Mouse (Mus musculus) heart, embryonic 12.5 days (tissue): ENCODE measurements around the gene Lrrc8d. TPM values are rescaled to one million over a fixed set of nuclear protein-coding genes. Genes with fewer than 3 reads are reported as not detected.

Experiments used
- ATAC-seq: fragments of 200-750 bp; cut with Nextera tagmentation; 2 replicates; pipeline ENCODE4 v1.8.0; 2017; ENCODE audit warnings: moderate TSS enrichment, moderate library complexity; ENCODE audit not compliant: insufficient number of reproducible peaks, low FRiP score
- H3K27ac ChIP-seq: fragments of 300-500 bp; sonication (generic); 2 replicates; pipeline ENCODE4 v1.5.1; 2016; ENCODE audit warnings: mild to moderate bottlenecking, moderate library complexity; ENCODE audit not compliant: poor library complexity, severe bottlenecking
- H3K27me3 ChIP-seq: fragments of 300-500 bp; sonication (generic); replicated peaks from 2 replicates; pipeline ENCODE4 v1.6.1; 2016; ENCODE audit warnings: mild to moderate bottlenecking, moderate library complexity
- H3K36me3 ChIP-seq: fragments of 300-500 bp; sonication (generic); 2 replicates; pipeline ENCODE4 v1.6.1; 2016; ENCODE audit warnings: mild to moderate bottlenecking, moderate library complexity
- H3K4me1 ChIP-seq: fragments of 300-500 bp; sonication (generic); replicated peaks from 2 replicates; pipeline ENCODE4 v1.6.1; 2016; ENCODE audit warnings: mild to moderate bottlenecking
- H3K4me2 ChIP-seq: fragments of 300-500 bp; sonication (generic); 2 replicates; pipeline ENCODE4 v1.6.1; 2016; ENCODE audit warnings: mild to moderate bottlenecking, moderate library complexity
- H3K4me3 ChIP-seq: fragments of 300-500 bp; sonication (generic); 2 replicates; pipeline ENCODE4 v1.5.1; 2016; ENCODE audit warnings: mild to moderate bottlenecking
- H3K9ac ChIP-seq: fragments of 300-500 bp; sonication (generic); 2 replicates; pipeline ENCODE4 v1.6.1; 2016; ENCODE audit warnings: mild to moderate bottlenecking, moderate library complexity
- H3K9me3 ChIP-seq: fragments of 300-500 bp; sonication (generic); replicated peaks from 2 replicates; pipeline ENCODE4 v1.6.1; 2016; ENCODE audit warnings: mild to moderate bottlenecking, moderate library complexity
- WGBS: fragments of 180-500 bp; shearing (Covaris S2); methylation state at CpG from one replicate; pipeline ENCODE4 v1.1.7; 2016; 5-methylcytosine and 5-hydroxymethylcytosine counted together
- polyA plus RNA-seq: library from polyadenylated mRNA; unstranded; fragments of >200 nt; fragmentation: Nextera tagmentation; extraction: Ambion mirVana; gene quantifications from 2 replicates; pipeline ENCODE4 v1.2.1, GENCODE M21; 2016

Gene Lrrc8d
- polyA plus RNA-seq, 1 experiment from 2014 or later, result 10.7 TPM

DNA sequence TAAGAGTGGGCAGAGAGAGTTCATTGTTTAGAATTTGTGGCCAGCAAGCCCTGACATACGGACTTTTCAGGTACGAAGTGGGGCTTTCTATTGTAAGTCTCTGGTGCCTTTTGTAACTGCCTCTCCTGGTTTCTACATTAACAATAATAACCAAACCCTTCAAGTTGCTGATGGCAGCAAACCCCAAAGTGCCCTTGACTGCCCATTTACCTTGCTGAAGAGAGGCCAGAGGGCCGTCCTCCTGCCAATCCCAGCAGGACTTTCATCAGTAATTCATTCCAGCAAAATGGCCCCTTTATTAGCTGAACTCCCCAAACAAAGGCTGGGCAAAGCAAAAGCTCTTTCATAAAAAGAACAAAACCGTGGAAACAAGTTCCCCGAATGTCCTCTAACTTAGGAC, 118.6 kb downstream of the Lrrc8d start:
- Histone ChIP-seq H3K4me2 (no peak overlapping the region), H3K9me3 (peaks cover 6% of the 10 kb centered on the region), H3K27ac (no peak overlapping the region), H3K36me3 (peaks cover 7% of the 10 kb centered on the region), H3K9ac (no peak overlapping the region), H3K4me3 (no peak overlapping the region), H3K27me3 (peaks cover 12% of the 10 kb centered on the region; the same call in 1 of the 2 replicates), H3K4me1 (peaks cover 5% of the 10 kb centered on the region)
- ATAC-seq, result no peak
- 84% methylated on average over 5 of the region's 5 CpGs for WGBS

DNA sequence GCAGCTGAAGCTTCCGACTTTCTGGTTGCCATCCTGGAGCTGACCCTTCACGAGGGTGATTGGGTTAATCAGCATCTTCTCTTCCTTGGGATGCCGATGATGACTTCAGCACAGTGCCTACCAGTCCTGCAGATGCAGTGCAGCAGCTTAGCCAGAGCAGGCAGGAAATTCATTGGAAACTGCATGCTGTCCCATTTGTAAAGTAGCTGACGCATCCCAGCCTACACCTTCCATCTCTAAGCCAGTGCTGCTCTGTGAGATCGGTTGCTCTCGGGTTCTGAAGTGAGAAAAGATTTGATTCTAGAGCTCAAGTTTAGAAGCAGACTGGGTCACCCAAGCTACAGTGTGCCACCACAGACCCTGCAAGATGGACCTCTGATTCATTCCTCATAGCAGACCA, 121.6 kb downstream of the Lrrc8d start:
- no peak overlapping the region for H3K27ac ChIP-seq
- 59% methylated on average over 6 of the region's 6 CpGs for WGBS
- H3K9me3 ChIP-seq, result no peaks in the 10 kb centered on the region
- no peak overlapping the region for H3K4me3 ChIP-seq
- peaks cover 20% of the 10 kb centered on the region for H3K4me1 ChIP-seq
- no peaks in the 10 kb centered on the region for H3K36me3 ChIP-seq
- no peak overlapping the region for H3K9ac ChIP-seq
- no peak for ATAC-seq
- no peak overlapping the region for H3K4me2 ChIP-seq
- peaks cover 12% of the 10 kb centered on the region; the same call in 1 of the 2 replicates for H3K27me3 ChIP-seq

DNA sequence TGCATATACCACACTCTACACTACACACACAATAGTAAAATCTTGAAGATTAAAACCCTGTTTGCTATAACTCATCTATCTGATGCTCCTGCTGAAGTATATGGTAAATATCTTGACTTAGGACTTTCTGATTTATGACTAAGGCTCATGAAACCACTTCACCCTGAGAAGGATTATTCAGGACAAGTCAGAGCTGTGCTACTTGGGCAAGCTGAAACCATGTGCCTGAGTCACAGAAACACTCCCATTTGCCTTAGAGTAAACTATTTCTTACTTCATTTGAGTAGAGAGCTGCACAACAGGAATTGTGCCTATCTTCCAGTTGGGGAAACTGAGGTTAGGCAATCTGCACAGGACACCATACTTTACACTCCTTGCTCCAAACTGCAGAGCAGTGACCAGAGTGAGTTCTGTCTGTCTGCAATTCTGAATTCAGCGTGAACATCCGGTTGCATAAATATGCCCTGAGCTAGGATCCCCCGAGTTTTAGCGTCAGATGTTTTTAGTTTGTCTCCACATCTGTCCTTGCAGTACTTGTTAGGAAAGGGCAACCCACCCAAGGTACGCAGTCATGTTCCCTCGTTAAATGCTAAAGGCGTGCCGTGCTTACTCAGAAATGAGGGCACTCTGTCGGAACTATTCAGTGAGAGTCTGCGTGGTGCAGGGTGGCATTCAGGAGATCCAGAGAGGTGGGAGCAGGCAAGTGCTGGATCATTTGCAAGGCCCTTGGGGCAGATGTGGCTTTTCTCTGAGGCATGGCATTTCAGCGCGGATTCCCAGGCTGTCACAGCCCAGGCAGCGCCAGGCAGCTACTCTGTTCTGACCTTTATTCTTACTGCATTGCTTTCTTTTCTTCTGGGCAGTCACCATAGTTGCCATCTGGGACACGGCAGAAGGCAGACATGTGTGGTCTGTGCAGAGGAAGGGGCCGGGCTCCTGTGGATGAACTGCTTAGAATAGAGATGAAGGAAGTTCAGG, 123.0 kb downstream of the Lrrc8d start:
- Histone ChIP-seq H3K4me3 (no peak overlapping the region), H3K4me2 (no peak overlapping the region), H3K27me3 (peaks cover 9% of the 10 kb centered on the region; the same call in 1 of the 2 replicates), H3K9ac (no peak overlapping the region), H3K4me1 (peaks cover 15% of the 10 kb centered on the region), H3K9me3 (no peaks in the 10 kb centered on the region), H3K27ac (no peak overlapping the region), H3K36me3 (no peaks in the 10 kb centered on the region)
- ATAC-seq, result no peak
- 74% methylated on average over 15 of the region's 15 CpGs for WGBS

DNA sequence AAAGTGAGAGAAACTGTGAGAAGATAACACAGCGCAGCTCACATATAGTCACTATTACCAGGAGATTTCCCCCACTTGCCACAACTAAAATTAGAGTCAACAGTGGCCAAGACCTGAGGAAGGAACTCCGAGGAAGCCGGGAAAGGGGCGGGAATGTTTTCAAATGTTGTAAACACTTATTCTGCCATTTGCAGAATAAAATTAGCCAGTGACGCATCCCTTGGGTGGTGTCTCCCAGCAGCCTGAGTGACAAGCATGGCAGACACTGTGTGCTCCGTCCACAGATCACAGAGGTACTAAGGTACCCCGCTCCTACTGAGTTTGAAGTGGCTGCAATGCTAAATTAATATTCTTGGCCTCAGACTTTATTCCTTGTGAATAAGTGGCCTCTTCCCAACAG, 124.5 kb downstream of the Lrrc8d start:
- H3K9ac ChIP-seq, result no peak overlapping the region
- no peaks in the 10 kb centered on the region for H3K36me3 ChIP-seq
- ATAC-seq, result no peak
- WGBS, result 69% methylated on average over 7 of the region's 7 CpGs
- H3K9me3 ChIP-seq, result no peaks in the 10 kb centered on the region
- peaks cover 20% of the 10 kb centered on the region for H3K4me1 ChIP-seq
- peaks cover 9% of the 10 kb centered on the region; the same call in 1 of the 2 replicates for H3K27me3 ChIP-seq
- no peak overlapping the region for H3K4me2 ChIP-seq
- H3K27ac ChIP-seq, result no peak overlapping the region
- no peak overlapping the region for H3K4me3 ChIP-seq

DNA sequence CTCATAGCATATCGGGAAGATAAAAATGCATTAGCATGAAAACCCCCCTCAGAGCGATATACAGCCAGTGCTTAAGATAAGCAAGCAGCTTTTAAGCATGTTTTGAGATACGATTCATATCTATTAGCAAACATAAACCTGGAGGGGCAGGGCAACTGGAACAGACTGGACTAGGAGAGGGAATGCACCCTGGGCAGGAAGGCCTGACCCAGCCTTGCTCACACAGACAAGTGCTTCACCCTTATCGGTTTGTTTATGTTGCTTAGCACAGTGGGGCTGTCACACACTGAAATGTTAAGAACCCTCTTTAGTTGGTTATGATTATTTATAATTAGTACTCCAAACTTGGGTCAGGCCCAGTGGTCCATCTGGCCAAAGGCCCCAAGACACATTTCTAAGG, 125.1 kb downstream of the Lrrc8d start:
- H3K4me3 ChIP-seq, result no peak overlapping the region

DNA sequence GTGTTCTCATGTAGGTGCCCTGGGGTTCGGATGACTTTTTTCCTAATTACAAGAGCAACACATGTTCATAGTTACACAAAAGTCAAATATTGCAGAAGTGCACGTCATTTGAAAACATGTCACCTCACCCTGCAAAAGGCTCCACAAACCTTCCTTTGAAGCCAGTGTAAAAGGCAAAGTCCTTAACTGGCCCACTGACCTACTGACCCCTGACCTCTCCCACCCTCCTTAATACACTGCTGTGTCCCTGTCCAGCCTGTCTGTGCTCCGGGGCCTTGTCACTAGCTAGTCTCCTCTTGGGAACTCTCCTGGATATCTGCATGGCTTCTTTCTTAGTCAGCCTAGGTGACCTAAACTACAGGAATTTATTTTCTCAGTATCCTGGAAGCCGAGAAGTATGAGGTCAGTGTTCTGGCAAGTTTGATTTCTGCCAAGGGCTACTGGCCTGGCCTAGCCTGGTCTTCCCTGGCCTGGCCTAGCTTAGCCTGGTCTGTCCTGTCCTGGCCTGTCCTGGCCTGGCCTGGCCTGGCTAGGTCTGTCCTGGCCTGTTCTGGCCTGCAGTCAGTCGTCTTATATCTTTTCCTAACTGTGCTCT, 127.2 kb downstream of the Lrrc8d start:
- H3K36me3 ChIP-seq, result no peaks in the 10 kb centered on the region
- H3K27me3 ChIP-seq, result no peaks in the 10 kb centered on the region
- WGBS, result 67% methylated on average over 5 of the region's 5 CpGs
- ATAC-seq, result no peak
- H3K9ac ChIP-seq, result no peak overlapping the region
- H3K4me3 ChIP-seq, result no peak overlapping the region
- no peaks in the 10 kb centered on the region for H3K9me3 ChIP-seq
- H3K4me2 ChIP-seq, result no peak overlapping the region
- peaks cover 24% of the 10 kb centered on the region for H3K4me1 ChIP-seq
- H3K27ac ChIP-seq, result no peak overlapping the region

More for the DNA sequence above, 125.1 kb downstream of the Lrrc8d start:
- Histone ChIP-seq H3K9me3 (no peaks in the 10 kb centered on the region), H3K27ac (no peak overlapping the region), H3K4me2 (no peak overlapping the region), H3K36me3 (no peaks in the 10 kb centered on the region), H3K27me3 (peaks cover 6% of the 10 kb centered on the region; the same call in 1 of the 2 replicates), H3K4me1 (peaks cover 24% of the 10 kb centered on the region), H3K9ac (no peak overlapping the region)
- 52% methylated on average over 4 of the region's 4 CpGs for WGBS
- no peak for ATAC-seq

DNA sequence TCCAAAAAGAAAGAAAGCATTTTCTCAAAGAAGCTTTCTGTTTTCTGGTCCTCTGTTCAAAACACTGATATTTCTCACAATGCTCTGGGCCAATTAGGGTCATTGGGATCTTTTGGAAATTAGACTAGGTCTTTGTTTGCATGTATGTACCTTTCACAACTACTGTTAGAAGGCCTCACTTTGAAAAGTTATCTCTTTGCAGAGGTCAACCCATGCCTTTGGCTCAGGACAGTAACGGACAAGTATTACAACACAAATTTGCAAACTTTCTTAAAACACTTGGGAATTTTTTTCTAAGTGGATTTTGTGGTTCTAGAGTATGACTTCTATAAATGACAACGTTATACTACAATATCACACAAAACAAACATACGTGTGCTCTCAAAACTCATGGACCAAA, 128.3 kb downstream of the Lrrc8d start:
- Histone ChIP-seq H3K4me2 (no peak overlapping the region), H3K27me3 (no peaks in the 10 kb centered on the region), H3K9me3 (no peaks in the 10 kb centered on the region), H3K4me3 (no peak overlapping the region), H3K27ac (no peak overlapping the region), H3K9ac (no peak overlapping the region), H3K4me1 (peaks cover 24% of the 10 kb centered on the region), H3K36me3 (no peaks in the 10 kb centered on the region)
- WGBS, result 84% methylated on average over 3 of the region's 3 CpGs
- no peak for ATAC-seq

DNA sequence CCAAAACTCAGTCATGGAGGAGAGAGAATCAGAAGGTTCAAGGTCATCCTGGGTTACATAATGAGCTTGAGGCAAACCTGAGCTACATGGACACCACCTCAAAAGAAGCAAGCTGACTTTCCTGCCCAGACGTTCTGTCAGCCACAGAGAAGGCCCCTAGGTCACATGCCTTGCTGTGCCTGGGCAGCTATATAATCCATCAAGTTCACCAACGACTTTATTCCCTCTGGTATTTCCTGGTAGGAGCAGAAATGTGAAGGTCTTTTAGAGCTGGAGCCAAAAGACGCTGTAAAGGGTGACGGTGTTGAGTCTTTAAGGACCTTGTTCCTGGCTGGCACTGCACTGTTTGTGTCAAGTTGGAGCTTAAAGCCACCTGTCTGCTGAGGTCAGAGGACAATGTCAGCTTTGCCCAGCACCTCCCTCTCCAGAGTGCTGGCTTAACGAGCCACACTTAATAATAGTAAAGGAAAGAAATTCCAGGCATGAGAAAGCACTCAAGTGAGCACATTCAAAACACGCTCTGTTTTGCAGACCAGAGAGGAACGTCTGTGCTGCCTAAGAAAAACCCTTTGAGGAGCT, 129.3 kb downstream of the Lrrc8d start:
- Histone ChIP-seq H3K4me2 (no peak overlapping the region), H3K27ac (no peak overlapping the region), H3K9ac (no peak overlapping the region), H3K27me3 (no peaks in the 10 kb centered on the region), H3K36me3 (no peaks in the 10 kb centered on the region), H3K4me3 (no peak overlapping the region), H3K9me3 (no peaks in the 10 kb centered on the region), H3K4me1 (peaks cover 20% of the 10 kb centered on the region)
- ATAC-seq, result no peak
- 32% methylated on average over 7 of the region's 7 CpGs for WGBS

DNA sequence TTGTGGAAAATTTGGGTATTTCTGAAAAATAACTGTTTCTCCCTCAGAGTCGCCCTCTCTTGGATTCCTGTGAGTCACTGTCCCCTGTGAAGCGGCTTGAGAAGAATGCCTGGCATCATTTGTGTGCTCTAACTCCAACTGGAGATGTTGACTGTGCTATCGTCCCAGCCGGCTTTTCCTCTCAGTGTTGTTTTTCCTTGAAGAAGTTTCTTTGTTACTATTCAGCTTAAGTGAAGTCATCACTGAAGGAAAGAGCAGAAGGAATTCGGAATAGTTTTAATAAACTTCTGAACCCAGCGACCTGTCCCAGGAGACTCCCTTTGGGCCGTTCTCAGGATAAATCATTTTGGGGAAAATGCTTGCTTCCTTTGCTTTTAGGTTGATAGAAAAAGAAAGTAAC, 132.4 kb downstream of the Lrrc8d start:
- Histone ChIP-seq H3K27ac (no peak overlapping the region), H3K4me3 (no peak overlapping the region), H3K9me3 (no peaks in the 10 kb centered on the region), H3K4me1 (peaks cover 16% of the 10 kb centered on the region), H3K9ac (no peak overlapping the region), H3K27me3 (0 out of 2 replicates have a peak, but pooled peaks cover 6% of the 10 kb centered on the region), H3K36me3 (no peaks in the 10 kb centered on the region), H3K4me2 (no peak overlapping the region)
- ATAC-seq, result no peak
- 48% methylated on average over 7 of the region's 7 CpGs for WGBS

DNA sequence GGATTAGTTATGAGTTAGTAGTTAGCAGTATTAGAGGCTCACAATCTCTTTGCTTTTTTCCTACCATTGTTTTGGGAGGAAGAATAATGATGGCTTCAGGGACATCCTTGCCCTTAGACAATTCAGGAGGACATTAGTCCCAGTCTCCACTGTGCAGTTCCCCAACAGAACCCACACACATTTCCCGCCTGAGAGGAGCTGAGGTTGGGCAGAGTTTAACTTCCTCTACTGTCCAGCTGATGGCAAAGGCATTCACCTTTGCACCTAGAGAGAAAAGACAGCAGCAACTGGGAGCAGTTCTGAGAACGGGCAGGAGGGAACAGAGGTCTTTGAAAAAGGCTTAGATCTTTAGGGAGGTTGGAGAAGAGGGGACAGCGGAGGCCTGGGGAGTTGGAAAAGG, 134.2 kb downstream of the Lrrc8d start:
- Histone ChIP-seq H3K4me3 (no peak overlapping the region), H3K36me3 (no peaks in the 10 kb centered on the region), H3K4me1 (peaks cover 14% of the 10 kb centered on the region), H3K4me2 (no peak overlapping the region), H3K27ac (no peak overlapping the region), H3K9ac (no peak overlapping the region), H3K27me3 (0 out of 2 replicates have a peak, but pooled peaks cover 9% of the 10 kb centered on the region), H3K9me3 (no peaks in the 10 kb centered on the region)
- 67% methylated on average over 3 of the region's 3 CpGs for WGBS
- ATAC-seq, result no peak

DNA sequence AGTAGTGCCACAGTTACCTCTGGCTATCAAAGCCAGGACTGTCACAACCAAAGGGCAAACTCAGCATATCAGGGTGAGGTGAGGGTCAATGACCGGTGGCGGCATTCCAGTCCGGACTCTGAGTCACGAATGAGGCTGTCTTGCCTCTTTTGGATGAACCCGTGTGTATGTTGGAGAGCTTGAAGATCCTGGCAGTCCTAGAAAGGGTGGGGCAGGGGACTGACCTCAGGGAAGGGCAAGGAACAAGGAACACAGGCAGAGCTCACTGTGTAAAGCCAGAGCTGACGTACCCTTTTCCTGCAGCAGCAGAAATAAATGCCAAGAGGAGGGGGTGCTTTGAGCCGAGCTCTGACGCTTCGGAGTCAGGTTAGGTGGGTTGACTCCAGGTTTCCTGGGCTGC, 136.2 kb downstream of the Lrrc8d start:
- WGBS, result 55% methylated on average over 9 of the region's 9 CpGs
- Histone ChIP-seq H3K9ac (no peak overlapping the region), H3K4me2 (no peak overlapping the region), H3K36me3 (no peaks in the 10 kb centered on the region), H3K27me3 (0 out of 2 replicates have a peak, but pooled peaks cover 9% of the 10 kb centered on the region), H3K9me3 (no peaks in the 10 kb centered on the region), H3K27ac (no peak overlapping the region), H3K4me3 (no peak overlapping the region), H3K4me1 (peaks cover 7% of the 10 kb centered on the region)
- no peak for ATAC-seq
